ENCODE assay signal across 9 mouse cellular contexts in the genomic region with DNA sequence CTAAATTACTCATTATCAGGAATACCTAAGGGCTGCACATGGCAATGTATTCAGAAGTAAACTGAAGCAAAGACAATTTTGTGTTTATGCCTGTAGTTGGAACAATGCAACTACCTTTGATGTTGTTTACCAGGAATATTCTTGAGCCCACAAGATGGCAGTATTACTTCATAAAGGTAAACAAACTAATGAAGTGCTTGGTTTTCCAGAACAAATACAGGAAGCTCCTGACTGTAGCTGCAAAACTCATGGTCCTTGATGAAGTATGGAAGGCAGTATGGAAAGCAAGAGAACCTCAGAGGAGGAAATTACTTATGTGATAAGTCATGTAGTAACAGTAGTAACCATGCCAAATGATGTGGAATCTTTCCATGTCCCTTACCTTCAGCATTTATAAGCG.
DNase-seq lines count a peak whose midpoint lies in the region; ATAC-seq and TF ChIP-seq lines count a peak whose summit lies in the region.
"Had no signal": no experiment of that assay in that cellular context is flagged by ENCODE, and none has a peak within 500 bp of the region (broad histone marks: within the 10 kb centered on the region; RNA-seq: fewer than 3 reads in every experiment).

No protein-coding gene starts in this region.

- H3K36me3 ChIP-seq in midbrain, postnatal 0 days (ENCODE audit: insufficient read depth, low read length), result no peaks in the 10 kb centered on the region
- no peaks in the 10 kb centered on the region for H3K36me3 ChIP-seq in heart, embryonic 10.5 days
- H3K36me3 ChIP-seq: lung, embryonic 15.5 days had no signal

- ATAC-seq in cerebellum, adult (ENCODE audit: insufficient number of reproducible peaks, low FRiP score, low TSS enrichment), result peak; percentile 56; the same call in 1 of the 2 replicates
- no peak for ATAC-seq in midbrain, postnatal 0 days (ENCODE audit: low FRiP score)
- ATAC-seq in monocyte, adult 5-6 weeks (replicated peaks; ENCODE audit: insufficient number of reproducible peaks, low FRiP score, low TSS enrichment, poor library complexity, severe bottlenecking), result no peak

- no peak overlapping the region for H3K27ac ChIP-seq in midbrain, postnatal 0 days (ENCODE audit: low read depth, low read length)
- no peak overlapping the region for H3K27ac ChIP-seq in heart, embryonic 10.5 days
- H3K27ac ChIP-seq: lung, embryonic 15.5 days had no signal

- H3K9ac ChIP-seq in midbrain, postnatal 0 days (replicated peaks; ENCODE audit: low read length, poor library complexity, severe bottlenecking), result no peak overlapping the region
- H3K9ac ChIP-seq: lung, embryonic 15.5 days had no signal

- no peaks in the 10 kb centered on the region for H3K27me3 ChIP-seq in midbrain, postnatal 0 days (ENCODE audit: insufficient read depth, low read length)
- H3K27me3 ChIP-seq in heart, embryonic 10.5 days (ENCODE audit: insufficient read depth, poor library complexity, severe bottlenecking), result no peaks in the 10 kb centered on the region
- H3K27me3 ChIP-seq: lung, embryonic 15.5 days had no signal

- H3K9me3 ChIP-seq in midbrain, postnatal 0 days (ENCODE audit: low read length), result no peaks in the 10 kb centered on the region
- H3K9me3 ChIP-seq in heart, embryonic 10.5 days, result no peaks in the 10 kb centered on the region
- H3K9me3 ChIP-seq: lung, embryonic 15.5 days had no signal

- 87% methylated on average over 1 of the region's 1 CpGs for WGBS in midbrain, postnatal 0 days
- 89% methylated on average over 1 of the region's 1 CpGs for WGBS in heart, embryonic 10.5 days

- DNase-seq in cerebellum, adult 11 months, result no peak
- DNase-seq in layer of hippocampus, adult 9-10 months (ENCODE audit: low spot score), result peak; percentile 21
- DNase-seq in layer of hippocampus, adult 9-11 months, result no peak
- DNase-seq in embryo, embryonic 9.5 days (ENCODE audit: extremely low spot score), result peak; percentile 14
- peak; percentile 71 for DNase-seq in midbrain, postnatal 0 days (ENCODE audit: low spot score)
- no peak for DNase-seq in heart, embryonic 10.5 days (ENCODE audit: low spot score)

- H3K4me3 ChIP-seq in midbrain, postnatal 0 days (ENCODE audit: low read depth, low read length), result no peak overlapping the region
- H3K4me3 ChIP-seq in heart, embryonic 10.5 days, result no peak overlapping the region
- H3K4me3 ChIP-seq: lung, embryonic 15.5 days had no signal

- peak; percentile 69 for TF ChIP-seq CTCF in midbrain, postnatal 0 days (IDR thresholded peaks at IDR 0.05)

- no peak overlapping the region for H3K4me2 ChIP-seq in midbrain, postnatal 0 days (ENCODE audit: low read depth, low read length, poor library complexity, severe bottlenecking)
- H3K4me2 ChIP-seq: lung, embryonic 15.5 days had no signal

- H3K4me1 ChIP-seq in midbrain, postnatal 0 days (ENCODE audit: insufficient read depth, low read length), result no peaks in the 10 kb centered on the region
- H3K4me1 ChIP-seq in heart, embryonic 10.5 days, result no peaks in the 10 kb centered on the region
- H3K4me1 ChIP-seq: lung, embryonic 15.5 days had no signal

Comparison
In these comparisons a context has a peak if more than half of its experiments do, and no peak if none do; other contexts are left out.
1. DNase-seq: peak in layer of hippocampus, adult 9-10 months (single experiment), embryo, embryonic 9.5 days (single experiment) and midbrain, postnatal 0 days (single experiment); none in cerebellum, adult 11 months (single experiment), layer of hippocampus, adult 9-11 months (single experiment) and heart, embryonic 10.5 days (single experiment).